Mouse (Mus musculus) forebrain, embryonic 11.5 days (tissue): ENCODE data around the gene Siva1. TPM values are rescaled to one million over a fixed set of nuclear protein-coding genes. Genes with fewer than 3 reads are reported as not detected.

ENCODE experiments used
- ATAC-seq: fragments of 200-750 bp; cut with Nextera tagmentation; replicated peaks from 2 replicates; pipeline ENCODE4 v1.8.0; 2017; ENCODE audit warnings: moderate TSS enrichment; ENCODE audit not compliant: low FRiP score
- DNase-seq: peaks from one replicate; pipeline ENCODE4 v3.0.0-alpha.2; 2017; ENCODE audit warnings: low spot score
- H3K27ac ChIP-seq: fragments of 300-500 bp; sonication (generic); 2 replicates; pipeline ENCODE4 v1.5.1; 2014; ENCODE audit warnings: low read depth, low read length
- H3K27me3 ChIP-seq: fragments of 300-500 bp; sonication (generic); 2 replicates; pipeline ENCODE4 v1.6.1; 2014; ENCODE audit warnings: mild to moderate bottlenecking, low read length, mixed read lengths; ENCODE audit not compliant: control insufficient read depth, insufficient read depth
- H3K36me3 ChIP-seq: fragments of 300-500 bp; sonication (generic); 2 replicates; pipeline ENCODE4 v1.6.1; 2014; ENCODE audit warnings: mild to moderate bottlenecking, low read length, moderate library complexity, mixed read lengths; ENCODE audit not compliant: control insufficient read depth, insufficient read depth
- H3K4me1 ChIP-seq: fragments of 300-500 bp; sonication (generic); replicated peaks from 2 replicates; pipeline ENCODE4 v1.6.1; 2014; ENCODE audit warnings: low read length, mixed read lengths; ENCODE audit not compliant: control insufficient read depth, insufficient read depth
- H3K4me2 ChIP-seq: fragments of 300-500 bp; sonication (generic); 2 replicates; pipeline ENCODE4 v1.6.1; 2014; ENCODE audit warnings: low read depth, mild to moderate bottlenecking, low read length, moderate library complexity, mixed read lengths; ENCODE audit not compliant: severe bottlenecking
- H3K4me3 ChIP-seq: fragments of 300-500 bp; sonication (generic); 2 replicates; pipeline ENCODE4 v1.5.1; 2014; ENCODE audit warnings: low read depth, low read length
- H3K9ac ChIP-seq: fragments of 300-500 bp; sonication (generic); 2 replicates; pipeline ENCODE4 v1.6.1; 2014; ENCODE audit warnings: low read length
- H3K9me3 ChIP-seq: fragments of 300-500 bp; sonication (generic); 2 replicates; pipeline ENCODE4 v1.6.1; 2016; ENCODE audit warnings: low read length, mixed read lengths; ENCODE audit not compliant: control insufficient read depth
- whole genome bisulfite sequencing: fragments of 180-500 bp; shearing (Covaris S2); extraction: QIAGEN DNeasy Blood & Tissue Kit; methylation state at CpG from one replicate; pipeline ENCODE4 v1.1.7; 2014; 5-methylcytosine and 5-hydroxymethylcytosine counted together
- polyA plus RNA-seq: library from polyadenylated mRNA; unstranded; fragments of >200 nt; fragmentation: Nextera tagmentation; extraction: Ambion mirVana; gene quantifications from 2 replicates; pipeline ENCODE4 v1.2.1, GENCODE M21; 2014

Gene Siva1
- polyA plus RNA-seq, 1 experiment from 2014 or later = 227 TPM

GRCm38 (mm10) chr12:112639526-112639925 is 5.0 kb upstream of the Siva1 start:
- no peak overlapping the region for H3K9ac ChIP-seq
- 89% methylated on average over 10 of the region's 10 CpGs for WGBS
- no peaks in the 10 kb centered on the region for H3K36me3 ChIP-seq
- H3K4me3 ChIP-seq = no peak overlapping the region
- no peaks in the 10 kb centered on the region for H3K9me3 ChIP-seq
- H3K4me2 ChIP-seq = no peak overlapping the region
- H3K27me3 ChIP-seq = no peaks in the 10 kb centered on the region
- DNase-seq (no peak), ATAC-seq (no peak)
- H3K27ac ChIP-seq = no peak overlapping the region
- no peaks in the 10 kb centered on the region for H3K4me1 ChIP-seq

GRCm38 (mm10) chr12:112643126-112643525 is 1.4 kb upstream of the Siva1 start:
- H3K27ac ChIP-seq = no peak overlapping the region
- H3K36me3 ChIP-seq = no peaks in the 10 kb centered on the region; the same call in 1 of the 2 replicates
- ATAC-seq = no peak
- no peaks in the 10 kb centered on the region; the same call in 1 of the 2 replicates for H3K4me1 ChIP-seq
- no peak for DNase-seq
- no peak overlapping the region for H3K9ac ChIP-seq
- H3K27me3 ChIP-seq = no peaks in the 10 kb centered on the region
- 92% methylated on average over 6 of the region's 6 CpGs for WGBS
- no peak overlapping the region for H3K4me3 ChIP-seq
- no peak overlapping the region for H3K4me2 ChIP-seq
- no peaks in the 10 kb centered on the region for H3K9me3 ChIP-seq

GRCm38 (mm10) chr12:112644855-112645506 is 502 bp downstream of the Siva1 start:
- under 1% methylated on average over 74 of the region's 75 CpGs for WGBS
- H3K4me3 ChIP-seq = peak overlapping the region; percentile 82
- peaks cover 5% of the 10 kb centered on the region; the same call in 1 of the 2 replicates for H3K36me3 ChIP-seq
- H3K27ac ChIP-seq = peak overlapping the region; percentile 43
- peak overlapping the region; percentile 69 for H3K4me2 ChIP-seq
- H3K9ac ChIP-seq = peak overlapping the region; percentile 82
- no peaks in the 10 kb centered on the region for H3K27me3 ChIP-seq
- H3K4me1 ChIP-seq = no peaks in the 10 kb centered on the region; the same call in 1 of the 2 replicates
- no peak for ATAC-seq
- no peaks in the 10 kb centered on the region for H3K9me3 ChIP-seq
- peak; percentile 84 for DNase-seq

- peaks cover 5% of the 10 kb centered on the region; the same call in 1 of the 2 replicates for H3K36me3 ChIP-seq
- no peaks in the 10 kb centered on the region; the same call in 1 of the 2 replicates for H3K4me1 ChIP-seq
- H3K4me3 ChIP-seq = peak overlapping the region; percentile 82
- ATAC-seq (no peak), DNase-seq (no peak)
- WGBS = 63% methylated on average over 6 of the region's 6 CpGs
- no peaks in the 10 kb centered on the region for H3K9me3 ChIP-seq
- H3K27ac ChIP-seq = no peak overlapping the region
- peak overlapping the region; percentile 82 for H3K9ac ChIP-seq
- peak overlapping the region; percentile 69 for H3K4me2 ChIP-seq
- no peaks in the 10 kb centered on the region for H3K27me3 ChIP-seq
These were observed 1.7 kb downstream of the Siva1 start for GRCm38 (mm10) chr12:112646139-112646538.

- Histone ChIP-seq H3K36me3 (peaks cover 5% of the 10 kb centered on the region; the same call in 1 of the 2 replicates), H3K27ac (no peak overlapping the region)
These were observed 3.6 kb downstream of the Siva1 start for GRCm38 (mm10) chr12:112648081-112648480.

GRCm38 (mm10) chr12:112651778-112652439 is 7.4 kb downstream of the Siva1 start:
- H3K27me3 ChIP-seq = no peaks in the 10 kb centered on the region
- DNase-seq = no peak
- ATAC-seq = no peak
- no peak overlapping the region for H3K9ac ChIP-seq
- H3K36me3 ChIP-seq = peaks cover 8% of the 10 kb centered on the region; the same call in 1 of the 2 replicates
- H3K4me3 ChIP-seq = no peak overlapping the region
- H3K27ac ChIP-seq = no peak overlapping the region
- H3K9me3 ChIP-seq = no peaks in the 10 kb centered on the region
- no peaks in the 10 kb centered on the region for H3K4me1 ChIP-seq
- H3K4me2 ChIP-seq = no peak overlapping the region
- WGBS = 81% methylated on average over 5 of the region's 5 CpGs

More at GRCm38 (mm10) chr12:112648081-112648480, 3.6 kb downstream of the Siva1 start:
- Histone ChIP-seq H3K9ac (no peak overlapping the region), H3K9me3 (no peaks in the 10 kb centered on the region), H3K4me1 (no peaks in the 10 kb centered on the region; the same call in 1 of the 2 replicates), H3K27me3 (no peaks in the 10 kb centered on the region), H3K4me3 (no peak overlapping the region), H3K4me2 (no peak overlapping the region)
- no peak for ATAC-seq
- 97% methylated on average over 5 of the region's 5 CpGs for WGBS
- DNase-seq = no peak

- peak; percentile 60 for ATAC-seq
- Histone ChIP-seq H3K36me3 (peaks cover 17% of the 10 kb centered on the region; the same call in 1 of the 2 replicates), H3K4me3 (no peak overlapping the region), H3K27me3 (no peaks in the 10 kb centered on the region), H3K9me3 (no peaks in the 10 kb centered on the region), H3K27ac (no peak overlapping the region), H3K4me1 (no peaks in the 10 kb centered on the region), H3K9ac (no peak overlapping the region), H3K4me2 (no peak overlapping the region)
- WGBS = 59% methylated on average over 7 of the region's 7 CpGs
- DNase-seq = peak; percentile 88
These were observed 8.8 kb downstream of the Siva1 start for GRCm38 (mm10) chr12:112653157-112653824.

GRCm38 (mm10) chr12:112654076-112654475 is 9.6 kb downstream of the Siva1 start:
- H3K4me2 ChIP-seq = no peak overlapping the region
- no peak overlapping the region for H3K9ac ChIP-seq
- no peaks in the 10 kb centered on the region for H3K27me3 ChIP-seq
- no peak overlapping the region for H3K4me3 ChIP-seq
- 92% methylated on average over 5 of the region's 5 CpGs for WGBS
- DNase-seq (no peak), ATAC-seq (no peak)
- no peak overlapping the region for H3K27ac ChIP-seq
- H3K9me3 ChIP-seq = no peaks in the 10 kb centered on the region
- peaks cover 25% of the 10 kb centered on the region for H3K36me3 ChIP-seq
- no peaks in the 10 kb centered on the region for H3K4me1 ChIP-seq
